Mouse (Mus musculus): ENCODE data around the gene Krtap5-4. TPM values are rescaled to one million over a fixed set of nuclear protein-coding genes. Genes with fewer than 3 reads are reported as not detected.
A peak's percentile ranks its signal among the peaks of the same experiment; 100 is the strongest.
"Not testable (repeated sequence)": the region's sequence is repeated elsewhere in the genome, so short reads cannot be mapped to it uniquely, and the experiment has no call there.

Gene Krtap5-4
- not detected for total RNA-seq (2021)
- long read RNA-seq, experiment 1: 0 reads
- long read RNA-seq, experiment 2: 0 reads

DNA sequence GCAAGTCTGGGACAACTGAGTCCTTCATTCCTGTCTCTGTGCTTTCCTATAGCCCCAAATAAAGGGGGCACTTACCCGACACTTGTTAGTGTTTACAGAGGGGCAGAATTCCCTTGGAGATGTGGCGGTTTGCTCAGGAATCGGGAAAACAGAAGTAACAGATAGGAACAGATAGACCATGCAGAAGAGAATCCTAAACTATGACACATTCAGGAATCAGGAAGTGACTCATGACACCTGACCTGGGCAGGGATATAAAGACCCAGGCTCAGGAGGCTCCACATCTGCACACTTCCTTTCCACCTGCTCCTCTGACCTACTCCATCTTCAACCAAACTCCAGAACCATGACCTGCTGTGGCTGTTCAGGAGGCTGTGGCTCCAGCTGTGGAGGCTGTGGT, at the start of gene Krtap5-4:
Gene Krtap5-4, plus strand, starts transcription at position 301 of the 400 bp plus-strand sequence.
- DNase-seq (ENCODE audit: low spot score in 2 of 2): no peak

DNA sequence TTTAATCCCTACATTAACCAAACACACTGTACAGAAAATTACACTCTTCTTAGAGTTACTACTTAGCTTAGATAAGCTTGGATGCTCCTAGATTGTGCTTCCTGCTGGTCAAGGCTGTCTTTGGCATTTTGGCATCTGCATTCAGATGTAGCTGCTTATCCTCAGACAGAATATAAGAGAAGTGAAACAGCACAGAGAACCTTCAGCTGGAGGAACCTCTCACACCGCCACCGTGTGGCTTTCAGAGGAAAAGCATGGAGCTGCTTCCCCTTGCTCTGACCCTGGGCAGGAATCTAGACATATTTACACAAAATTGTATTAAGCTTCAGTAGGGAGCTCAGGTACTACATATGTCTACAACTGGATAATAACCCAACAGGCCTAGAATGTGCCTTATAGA, 47.8 kb upstream of the Krtap5-4 start:
- peak; percentile 35 to 46 for DNase-seq (ENCODE audit: low spot score in 2 of 2)

- not testable (repeated sequence) for DNase-seq (ENCODE audit: low spot score in 2 of 2)
These were observed 45.1 kb upstream of the Krtap5-4 start, which contains the start of gene Gm2431 for GRCm38 (mm10) chr7:142258254-142258653. Gm2431 (minus strand) TSS chr7:142258354.

DNA sequence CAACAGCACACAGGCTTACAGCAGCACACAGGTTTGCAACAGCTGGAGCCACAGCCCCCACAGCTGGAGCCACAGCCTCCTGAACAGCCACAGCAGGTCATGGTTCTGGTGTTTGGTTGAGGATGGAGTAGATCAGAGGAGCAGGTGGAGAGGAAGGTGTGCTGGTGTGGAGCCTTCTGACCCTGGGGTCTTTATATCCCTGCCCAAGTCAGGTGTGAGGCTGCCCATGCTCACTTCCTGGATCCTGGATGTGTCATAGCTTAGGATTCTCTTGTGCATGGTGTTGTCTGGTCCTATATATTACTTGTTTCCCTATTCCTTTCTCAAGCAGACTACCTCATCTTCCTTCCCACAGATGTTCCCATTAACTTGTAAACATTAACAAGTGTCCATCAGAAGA, 29.1 kb upstream of the Krtap5-4 start, which contains the start of gene Gm4559:
Gene Gm4559, minus strand, starts transcription at position 101 of the 400 bp plus-strand sequence.
- DNase-seq (ENCODE audit: low spot score in 2 of 2): not testable (repeated sequence)

- peak; percentile 71 to 79 for DNase-seq (ENCODE audit: low spot score in 2 of 2)
These were observed 25.2 kb upstream of the Krtap5-4 start for GRCm38 (mm10) chr7:142278183-142278582.

DNA sequence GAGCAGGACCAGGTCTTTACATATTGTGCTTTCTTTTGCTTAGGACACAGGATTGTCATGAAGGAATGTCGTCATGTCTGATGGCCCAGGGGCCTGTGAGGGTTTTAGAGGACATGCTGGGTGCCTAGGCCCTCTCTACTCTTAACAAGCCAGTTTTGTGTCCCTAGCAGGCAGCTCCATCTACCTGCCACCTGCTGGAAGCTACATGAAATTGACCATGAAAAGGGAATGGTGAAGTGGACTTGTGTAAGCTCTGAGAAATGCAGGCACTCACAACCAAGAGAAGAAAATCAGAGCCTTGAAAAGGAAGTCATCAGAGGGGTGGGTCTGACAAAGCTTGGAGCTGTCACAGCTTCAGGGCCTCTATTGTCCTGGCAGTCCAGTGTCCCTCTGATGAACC, 24.1 kb upstream of the Krtap5-4 start:
- DNase-seq (ENCODE audit: low spot score in 2 of 2): not testable (repeated sequence)

- not testable (repeated sequence) for DNase-seq (ENCODE audit: low spot score in 2 of 2)
These were observed 20.5 kb upstream of the Krtap5-4 start for GRCm38 (mm10) chr7:142282847-142283246.

GRCm38 (mm10) chr7:142284023-142284591, 19.2 kb upstream of the Krtap5-4 start:
- DNase-seq (ENCODE audit: low spot score in 2 of 2): peak; percentile 19 to 24

DNA sequence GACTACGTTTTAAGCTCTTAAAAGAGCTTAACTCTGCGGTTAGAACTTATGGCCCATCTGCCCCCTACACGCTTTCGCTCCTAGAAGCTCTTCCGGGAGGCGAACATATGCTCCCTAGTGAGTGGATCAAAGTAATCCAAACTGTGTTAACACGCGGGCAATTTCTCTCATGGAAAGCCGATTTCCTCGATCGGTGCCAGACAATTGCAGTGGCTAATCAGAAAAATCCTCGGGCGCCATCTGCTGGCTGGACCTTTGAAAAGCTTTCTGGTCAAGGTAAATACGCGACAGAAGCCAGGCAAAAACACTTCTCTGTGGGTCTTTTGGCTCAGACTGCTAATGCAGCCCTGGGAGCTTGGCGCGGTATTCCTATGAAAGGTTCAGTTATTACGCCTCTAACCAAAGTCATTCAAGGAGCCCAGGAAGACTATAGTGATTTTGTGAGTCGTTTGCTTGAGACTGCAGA, 18.7 kb upstream of the Krtap5-4 start:
- peak; percentile 92 to 95 for DNase-seq (ENCODE audit: low spot score in 2 of 2)

- DNase-seq (ENCODE audit: low spot score in 2 of 2): peak; percentile 3 to 5
These were observed 18.1 kb upstream of the Krtap5-4 start for GRCm38 (mm10) chr7:142285130-142285835.

GRCm38 (mm10) chr7:142285910-142286612, 17.3 kb upstream of the Krtap5-4 start:
- DNase-seq (ENCODE audit: low spot score in 2 of 2): not testable (repeated sequence)

DNA sequence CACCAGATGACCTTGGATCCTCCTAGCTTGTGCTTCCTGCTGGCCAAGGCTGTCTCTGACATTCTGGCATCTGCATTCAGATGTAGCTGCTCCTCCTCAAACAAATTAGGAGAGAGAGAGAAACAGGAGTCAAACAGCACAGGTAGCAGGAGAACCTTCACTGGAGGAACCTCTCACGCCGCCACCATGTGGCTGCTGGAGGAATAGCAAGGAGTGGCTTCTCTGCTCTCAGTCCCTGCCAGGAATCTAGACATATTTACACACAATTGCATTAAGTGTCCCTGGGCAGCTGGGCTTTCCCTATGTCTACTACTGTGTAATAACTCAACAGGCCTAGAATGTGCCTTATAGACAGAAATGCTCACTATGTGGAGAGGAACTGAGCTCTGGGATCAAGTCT, 9.5 kb upstream of the Krtap5-4 start:
- peak; percentile 23 to 27 for DNase-seq (ENCODE audit: low spot score in 2 of 2)

- no peak for DNase-seq (ENCODE audit: low spot score in 2 of 2)
These were observed 7.9 kb upstream of the Krtap5-4 start for GRCm38 (mm10) chr7:142295418-142295817.

DNA sequence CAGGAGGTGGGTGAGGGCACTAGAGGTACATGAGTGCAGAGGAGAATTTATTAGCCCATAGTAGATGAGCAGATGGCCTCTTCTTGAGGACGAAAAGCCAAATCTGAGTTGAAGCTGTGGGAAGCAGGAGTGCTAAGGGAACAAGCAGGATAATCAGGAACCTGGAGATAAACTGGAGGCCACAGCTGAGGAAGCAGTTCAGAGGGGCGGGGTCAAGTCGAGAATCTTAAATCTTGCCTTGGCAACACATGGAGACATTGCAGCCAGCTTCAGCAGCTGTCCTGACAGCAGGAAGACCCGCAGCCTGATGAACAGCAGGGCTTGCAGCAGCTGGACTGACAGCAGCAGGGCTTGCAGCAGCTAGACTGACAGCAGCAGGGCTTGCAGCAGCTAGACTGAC, 7.2 kb upstream of the Krtap5-4 start:
- not testable (repeated sequence) for DNase-seq (ENCODE audit: low spot score in 2 of 2)

DNA sequence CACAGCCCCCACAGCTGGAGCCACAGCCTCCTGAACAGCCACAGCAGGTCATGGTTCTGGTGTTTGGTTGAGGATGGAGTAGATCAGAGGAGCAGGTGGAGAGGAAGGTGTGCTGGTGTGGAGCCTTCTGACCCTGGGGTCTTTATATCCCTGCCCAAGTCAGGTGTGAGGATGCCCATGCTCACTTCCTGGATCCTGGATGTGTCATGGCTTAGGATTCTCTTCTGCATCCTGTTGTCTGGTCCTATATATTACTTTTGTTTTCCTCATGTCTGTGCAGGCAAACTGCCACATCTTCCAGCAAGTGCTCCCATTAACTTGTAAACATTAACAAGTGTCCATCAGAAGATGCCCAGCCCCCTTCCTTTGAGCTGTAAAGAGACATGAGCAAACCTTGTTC, 6.3 kb upstream of the Krtap5-4 start, which contains the start of gene Krtap5-1:
Gene Krtap5-1, minus strand, starts transcription at position 101 of the 400 bp plus-strand sequence.
- not testable (repeated sequence) for DNase-seq (ENCODE audit: low spot score in 2 of 2)

GRCm38 (mm10) chr7:142303929-142304328, 580 bp downstream of the Krtap5-4 start:
- not testable (repeated sequence) for DNase-seq (ENCODE audit: low spot score in 2 of 2)

DNA sequence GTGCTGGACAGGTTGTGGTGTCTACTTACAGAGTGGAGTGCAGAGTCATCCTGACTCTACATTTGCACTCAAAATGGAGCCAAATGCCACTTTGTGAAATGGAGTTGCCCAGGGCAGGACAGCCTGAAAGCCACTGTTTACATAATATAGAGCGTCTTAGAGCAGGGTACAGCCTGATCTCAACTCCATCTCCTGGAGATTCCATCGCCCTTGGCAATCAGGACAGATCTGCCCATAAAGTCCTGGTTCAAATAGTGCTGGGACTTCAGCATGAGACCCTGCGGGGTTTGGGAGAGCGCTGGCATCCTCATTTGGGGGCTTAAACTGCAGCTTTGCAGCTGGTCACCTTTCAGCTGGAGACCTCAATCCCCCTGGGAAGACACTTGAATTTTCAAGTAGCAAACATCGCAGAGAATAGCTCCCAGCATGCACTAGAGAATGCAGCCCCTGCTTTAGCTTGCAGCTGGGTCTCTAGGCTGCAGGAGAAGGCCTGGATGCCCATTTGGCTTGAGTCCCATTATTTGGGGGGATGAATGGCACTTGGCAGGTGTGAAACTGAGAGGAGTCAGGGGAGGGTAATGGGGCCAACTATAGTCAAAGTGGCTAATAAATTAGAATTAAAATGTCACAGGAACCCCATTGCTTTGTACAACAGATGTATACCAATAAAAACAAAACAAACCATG, 11.4 kb downstream of the Krtap5-4 start:
- no peak for DNase-seq (ENCODE audit: low spot score in 2 of 2)

DNA sequence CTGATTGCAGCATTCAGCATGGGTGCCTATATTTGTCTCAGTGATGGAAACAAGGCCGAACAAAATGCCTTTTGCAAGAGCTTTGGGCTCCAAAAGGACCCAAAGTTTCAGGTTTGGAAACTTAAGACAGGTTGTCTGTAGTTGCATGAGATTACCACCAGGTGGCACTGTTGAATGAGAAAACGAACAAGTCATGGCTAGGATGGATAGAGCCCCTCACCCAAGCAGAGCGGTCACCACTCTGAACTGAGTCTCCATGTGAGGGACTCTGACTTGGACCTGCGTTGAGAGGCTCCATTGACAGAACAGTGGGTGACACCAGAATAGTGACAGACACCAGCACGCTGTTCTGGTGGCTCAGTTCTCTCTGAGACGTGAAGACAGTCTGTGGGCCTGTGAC, 13.2 kb downstream of the Krtap5-4 start:
- DNase-seq (ENCODE audit: low spot score in 2 of 2): peak; percentile 20 to 21

DNA sequence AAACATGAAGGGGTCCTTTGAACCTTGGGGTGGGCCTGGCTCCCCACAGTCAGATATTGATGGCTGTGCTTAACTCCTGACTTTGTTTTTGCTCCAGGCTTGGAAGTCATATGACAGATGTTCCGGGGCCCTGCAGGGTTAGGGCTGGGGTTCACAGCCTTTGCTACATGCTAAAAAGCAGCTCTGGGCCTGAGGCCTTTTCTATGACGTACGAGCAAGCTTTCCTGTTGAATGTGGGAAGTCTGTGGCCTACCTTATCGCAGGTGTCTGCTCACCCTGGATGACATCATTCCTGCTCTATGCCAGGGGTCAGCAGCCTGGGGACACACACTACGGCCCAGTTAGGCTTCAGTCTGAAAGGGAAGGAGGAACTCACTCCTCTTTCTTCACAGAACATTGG, 13.9 kb downstream of the Krtap5-4 start:
- DNase-seq (ENCODE audit: low spot score in 2 of 2): no peak

GRCm38 (mm10) chr7:142319124-142319523, 15.8 kb downstream of the Krtap5-4 start:
- DNase-seq (ENCODE audit: low spot score in 2 of 2): no peak

DNA sequence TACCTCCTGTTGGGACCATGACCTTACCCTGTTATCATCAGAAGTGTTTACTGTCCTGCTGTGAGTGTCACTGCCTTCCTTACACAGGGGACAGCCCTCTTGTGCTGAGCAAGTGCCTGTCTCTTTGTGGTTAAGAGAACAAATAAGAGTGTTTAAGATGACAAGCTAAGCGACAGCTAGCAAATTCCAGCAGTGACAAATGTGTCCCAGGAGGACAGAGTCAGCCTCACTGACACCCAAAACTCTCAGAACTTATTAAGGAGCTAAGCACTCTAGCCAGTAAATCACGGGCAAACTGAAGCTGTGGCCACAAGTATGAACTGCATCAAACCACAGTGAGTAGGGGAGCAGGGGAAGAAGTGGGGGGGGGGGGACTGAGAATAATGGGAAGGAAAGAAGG, 17.6 kb downstream of the Krtap5-4 start:
- no peak for DNase-seq (ENCODE audit: low spot score in 2 of 2)

All from left cerebral cortex, adult 18-20 months (tissue).